12 mouse cellular contexts compared by ENCODE assay signal in genomic region chr1:41918394-41919262, GRCm38 (mm10).
DNase-seq lines count a peak whose midpoint lies in the region; ATAC-seq lines count a peak whose summit lies in the region.
"Had no signal": no experiment of that assay in that cellular context is flagged by ENCODE, and none has a peak within 500 bp of the region (broad histone marks: within the 10 kb centered on the region; RNA-seq: fewer than 3 reads in every experiment).

No protein-coding gene starts in this region.

- H3K9ac ChIP-seq in hindbrain, embryonic 14.5 days, result no peak overlapping the region
- H3K9ac ChIP-seq in hindbrain, embryonic 12.5 days, result no peak overlapping the region
- no peak overlapping the region for H3K9ac ChIP-seq in embryonic facial prominence, embryonic 14.5 days (ENCODE audit: low read depth, low read length)
- no peak overlapping the region for H3K9ac ChIP-seq in limb, embryonic 13.5 days
- H3K9ac ChIP-seq: liver, embryonic 14.5 days; neural tube, embryonic 13.5 days had no signal

- H3K36me3 ChIP-seq in hindbrain, embryonic 14.5 days (replicated peaks; ENCODE audit: control insufficient read depth, insufficient read depth), result no peaks in the 10 kb centered on the region
- H3K36me3 ChIP-seq in hindbrain, embryonic 12.5 days, result no peaks in the 10 kb centered on the region
- H3K36me3 ChIP-seq in embryonic facial prominence, embryonic 14.5 days (ENCODE audit: control insufficient read depth, insufficient read depth, low read length), result no peaks in the 10 kb centered on the region
- H3K36me3 ChIP-seq in limb, embryonic 13.5 days, result no peaks in the 10 kb centered on the region
- H3K36me3 ChIP-seq: neural tube, embryonic 13.5 days had no signal

- no peak overlapping the region for H3K4me3 ChIP-seq in hindbrain, embryonic 14.5 days (replicated peaks; ENCODE audit: low read length)
- H3K4me3 ChIP-seq in hindbrain, embryonic 12.5 days, result no peak overlapping the region
- H3K4me3 ChIP-seq in embryonic facial prominence, embryonic 14.5 days (ENCODE audit: low read depth, low read length), result no peak overlapping the region
- peak overlapping the region; percentile 11; the same call in 1 of the 2 replicates for H3K4me3 ChIP-seq in limb, embryonic 13.5 days
- H3K4me3 ChIP-seq: neural tube, embryonic 13.5 days had no signal

- no peaks in the 10 kb centered on the region for H3K27me3 ChIP-seq in hindbrain, embryonic 14.5 days (ENCODE audit: control insufficient read depth, insufficient read depth, low read length)
- H3K27me3 ChIP-seq in hindbrain, embryonic 12.5 days, result no peaks in the 10 kb centered on the region
- H3K27me3 ChIP-seq in embryonic facial prominence, embryonic 14.5 days (replicated peaks; ENCODE audit: control insufficient read depth, insufficient read depth, low read length), result no peaks in the 10 kb centered on the region; the same call in 1 of the 2 replicates
- no peaks in the 10 kb centered on the region for H3K27me3 ChIP-seq in limb, embryonic 13.5 days
- H3K27me3 ChIP-seq: neural tube, embryonic 13.5 days had no signal

- no peaks in the 10 kb centered on the region for H3K9me3 ChIP-seq in hindbrain, embryonic 14.5 days (ENCODE audit: control insufficient read depth, low read length)
- H3K9me3 ChIP-seq in hindbrain, embryonic 12.5 days (replicated peaks), result no peaks in the 10 kb centered on the region
- no peaks in the 10 kb centered on the region for H3K9me3 ChIP-seq in embryonic facial prominence, embryonic 14.5 days (ENCODE audit: control insufficient read depth, low read length)
- no peaks in the 10 kb centered on the region for H3K9me3 ChIP-seq in limb, embryonic 13.5 days
- H3K9me3 ChIP-seq: neural tube, embryonic 13.5 days had no signal

- H3K4me2 ChIP-seq in hindbrain, embryonic 14.5 days (replicated peaks), result no peak overlapping the region
- H3K4me2 ChIP-seq in hindbrain, embryonic 12.5 days (replicated peaks), result no peak overlapping the region
- no peak overlapping the region for H3K4me2 ChIP-seq in embryonic facial prominence, embryonic 14.5 days (ENCODE audit: low read depth, low read length)
- peak overlapping the region; percentile 45 for H3K4me2 ChIP-seq in limb, embryonic 13.5 days (replicated peaks)
- H3K4me2 ChIP-seq: neural tube, embryonic 13.5 days had no signal

- ATAC-seq in hindbrain, embryonic 14.5 days (ENCODE audit: low FRiP score), result no peak
- no peak for ATAC-seq in hindbrain, embryonic 12.5 days (ENCODE audit: low FRiP score)
- ATAC-seq in embryonic facial prominence, embryonic 14.5 days (ENCODE audit: low read depth), result peak; percentile 57; the same call in 1 of the 2 replicates
- peak; percentile 58; the same call in 1 of the 2 replicates for ATAC-seq in limb, embryonic 13.5 days (ENCODE audit: low FRiP score, low read depth)

- H3K27ac ChIP-seq in hindbrain, embryonic 14.5 days, result 0 out of 2 replicates have a peak overlapping the region, but pooled peaks have one; percentile 38
- no peak overlapping the region for H3K27ac ChIP-seq in hindbrain, embryonic 12.5 days
- no peak overlapping the region for H3K27ac ChIP-seq in embryonic facial prominence, embryonic 14.5 days (replicated peaks; ENCODE audit: low read depth, low read length)
- H3K27ac ChIP-seq in limb, embryonic 13.5 days, result no peak overlapping the region
- H3K27ac ChIP-seq: liver, embryonic 14.5 days; neural tube, embryonic 13.5 days had no signal

- H3K4me1 ChIP-seq in hindbrain, embryonic 14.5 days (replicated peaks; ENCODE audit: control insufficient read depth, insufficient read depth, low read length), result 0 out of 2 replicates have a peak, but pooled peaks cover 5% of the 10 kb centered on the region
- 0 out of 2 replicates have a peak, but pooled peaks cover 2% of the 10 kb centered on the region for H3K4me1 ChIP-seq in hindbrain, embryonic 12.5 days
- H3K4me1 ChIP-seq in embryonic facial prominence, embryonic 14.5 days (ENCODE audit: control insufficient read depth, insufficient read depth, low read length), result peaks cover 6% of the 10 kb centered on the region; the same call in 1 of the 2 replicates
- peaks cover 18% of the 10 kb centered on the region for H3K4me1 ChIP-seq in limb, embryonic 13.5 days
- H3K4me1 ChIP-seq: neural tube, embryonic 13.5 days had no signal

- WGBS in hindbrain, embryonic 14.5 days, result 48% methylated on average over 11 of the region's 11 CpGs
- WGBS in hindbrain, embryonic 12.5 days, result 56% methylated on average over 11 of the region's 11 CpGs
- 33% methylated on average over 11 of the region's 11 CpGs for WGBS in embryonic facial prominence, embryonic 14.5 days
- 16% methylated on average over 11 of the region's 11 CpGs for WGBS in limb, embryonic 13.5 days

- DNase-seq in hindbrain, embryonic 14.5 days (ENCODE audit: low spot score), result peak; percentile 36
- peak; percentile 34 for DNase-seq in embryo, embryonic 11 days
- DNase-seq in embryonic facial prominence, embryonic 14.5 days (ENCODE audit: low spot score), result peak; percentile 50
- no peak for DNase-seq in urinary bladder, postnatal 36 days (ENCODE audit: low spot score in 2 of 2)
- DNase-seq in Muller cell, postnatal 12 days (ENCODE audit: inconsistent ontology term), result no peak
- DNase-seq in left cerebral cortex, adult 18-20 months (ENCODE audit: low spot score in 2 of 2), result no peak
- DNase-seq: cerebellum, adult 9-11 months; thymus, adult 2 months had no signal

Comparison
In these comparisons a context has a peak if more than half of its experiments do, and no peak if none do; other contexts are left out.
1. ATAC-seq: peak in embryonic facial prominence, embryonic 14.5 days (single experiment) and limb, embryonic 13.5 days (single experiment); none in hindbrain, embryonic 14.5 days (single experiment) and hindbrain, embryonic 12.5 days (single experiment).
2. DNase-seq: peak in hindbrain, embryonic 14.5 days (single experiment), embryo, embryonic 11 days (single experiment) and embryonic facial prominence, embryonic 14.5 days (single experiment); none in urinary bladder, postnatal 36 days (0 of 2), Muller cell, postnatal 12 days (single experiment) and left cerebral cortex, adult 18-20 months (0 of 2).